Mouse (Mus musculus) lung, postnatal 0 days (tissue): ENCODE results near the gene Hipk2.

Experiments
- CTCF ChIP-seq: IDR thresholded peaks from 2 replicates; pipeline ENCODE4 v1.5.1; 2016; ENCODE audit warnings: antibody characterized with exemption, mild to moderate bottlenecking
- EP300 ChIP-seq: IDR thresholded peaks from 2 replicates; pipeline ENCODE4 v1.6.1; 2016; ENCODE audit warnings: antibody characterized with exemption, mild to moderate bottlenecking, control low read depth

DNA sequence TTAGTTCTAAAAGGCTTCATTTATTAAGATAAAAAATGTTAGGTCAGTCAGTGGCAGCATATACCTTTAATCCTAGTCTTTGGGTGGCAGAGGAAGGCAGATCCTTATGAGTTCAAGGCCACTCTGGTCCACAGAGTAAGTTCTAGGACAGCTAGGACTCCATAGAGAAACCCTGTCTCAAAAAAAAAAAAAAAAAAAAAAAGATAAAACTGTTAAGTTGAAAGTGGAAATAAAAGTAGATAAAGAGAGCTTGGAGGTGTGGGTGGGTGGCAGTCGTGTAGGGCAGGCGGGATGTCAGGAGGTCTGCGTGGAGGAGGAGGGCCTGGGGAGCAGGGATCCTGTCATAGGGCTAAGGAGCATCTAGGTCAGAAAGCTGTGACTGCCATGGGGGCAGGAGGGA is 204.0 kb downstream of the Hipk2 start:
- TF ChIP-seq CTCF (no peak), EP300 (no peak)
